Mouse (Mus musculus) embryo, embryonic 11 days (tissue): ENCODE results near the gene Kcnip1.
A peak's percentile ranks its signal among the peaks of the same experiment; 100 is the strongest.

Experiments
- DNase-seq: peaks from one replicate; pipeline ENCODE4 v3.0.0-alpha.2; 2015

The Kcnip1 gene

DNA sequence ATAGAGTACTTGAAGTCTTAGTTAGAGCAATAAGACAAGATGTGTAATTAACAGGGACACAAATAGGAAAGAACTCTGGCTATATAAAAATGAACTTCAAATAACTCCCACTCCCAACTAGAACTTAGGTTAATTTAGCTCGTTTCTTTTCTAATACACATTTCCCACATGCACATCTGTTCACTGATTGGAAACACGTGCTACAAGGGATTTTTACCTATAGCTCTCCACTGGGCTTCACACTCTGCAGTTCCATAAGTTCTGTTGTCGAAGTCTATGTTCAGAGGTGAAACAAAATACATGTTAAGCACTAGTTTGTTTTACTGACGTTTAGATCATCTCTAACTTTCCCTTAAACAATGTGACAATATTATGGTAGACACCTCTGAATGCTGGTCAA, 12.8 kb downstream of the Kcnip1 start:
- DNase-seq: no peak

DNA sequence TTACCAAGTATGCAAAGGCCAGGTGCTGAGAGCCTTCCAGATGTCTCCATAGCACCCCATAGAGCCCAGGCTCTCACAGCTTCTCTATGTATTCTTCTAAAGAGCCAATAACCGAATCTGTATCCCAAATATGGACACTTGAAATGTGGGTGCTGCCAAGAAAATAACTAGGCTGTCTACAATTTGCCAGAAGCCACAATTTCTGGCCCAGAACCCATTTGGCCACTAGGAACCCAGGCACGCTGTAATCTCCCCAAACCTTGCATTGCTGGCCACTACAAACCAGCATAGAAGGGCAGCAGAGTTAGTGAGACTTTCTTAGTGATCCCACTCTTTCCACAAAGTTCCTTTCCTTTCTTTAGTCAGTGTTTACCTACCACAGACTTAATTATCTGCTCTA, 17.8 kb downstream of the Kcnip1 start:
- no peak for DNase-seq

GRCm38 (mm10) chr11:33974341-33975040, 18.5 kb downstream of the Kcnip1 start:
- no peak for DNase-seq

- DNase-seq: no peak
Observed at GRCm38 (mm10) chr11:33972114-33972513, 20.8 kb downstream of the Kcnip1 start.

DNA sequence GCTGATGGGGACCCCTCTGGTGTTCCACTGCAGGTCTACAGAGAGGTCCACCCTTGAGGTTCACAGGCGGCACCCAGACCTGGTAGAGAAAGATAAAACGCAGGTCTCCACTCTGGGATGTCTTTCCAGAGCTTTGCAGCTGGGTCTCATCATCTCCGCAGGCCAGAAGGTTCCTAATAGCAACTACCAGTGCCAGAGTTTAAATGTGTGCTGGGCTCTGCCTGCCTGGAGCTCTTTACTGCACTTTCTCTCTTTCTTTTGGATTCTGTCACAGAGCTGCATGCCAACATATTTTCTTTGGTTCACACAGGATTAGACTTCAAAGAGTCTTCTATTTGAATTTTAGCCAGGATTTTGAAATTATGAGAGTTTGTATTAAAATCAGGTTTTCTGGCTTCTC, 23.8 kb downstream of the Kcnip1 start:
- no peak for DNase-seq

DNA sequence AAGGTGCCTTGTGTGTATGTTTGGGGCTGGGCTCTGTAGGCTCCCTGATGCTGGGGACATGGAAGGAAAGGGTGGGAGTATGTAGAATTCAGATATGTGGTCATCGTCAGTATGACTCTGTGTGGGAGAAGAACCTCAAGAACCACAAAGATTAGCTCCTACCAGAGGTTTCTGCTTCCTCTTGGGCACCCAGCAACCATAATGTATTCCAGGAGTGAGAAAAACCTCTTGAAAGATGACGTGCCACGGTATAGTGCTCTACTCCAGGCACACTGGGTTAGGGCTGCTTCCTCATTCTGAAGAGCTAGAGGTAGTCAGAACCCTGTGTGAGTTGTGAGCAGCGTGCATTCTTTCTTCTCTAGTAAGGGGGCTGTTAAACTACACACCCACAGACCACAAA, 25.2 kb downstream of the Kcnip1 start:
- DNase-seq: no peak

DNA sequence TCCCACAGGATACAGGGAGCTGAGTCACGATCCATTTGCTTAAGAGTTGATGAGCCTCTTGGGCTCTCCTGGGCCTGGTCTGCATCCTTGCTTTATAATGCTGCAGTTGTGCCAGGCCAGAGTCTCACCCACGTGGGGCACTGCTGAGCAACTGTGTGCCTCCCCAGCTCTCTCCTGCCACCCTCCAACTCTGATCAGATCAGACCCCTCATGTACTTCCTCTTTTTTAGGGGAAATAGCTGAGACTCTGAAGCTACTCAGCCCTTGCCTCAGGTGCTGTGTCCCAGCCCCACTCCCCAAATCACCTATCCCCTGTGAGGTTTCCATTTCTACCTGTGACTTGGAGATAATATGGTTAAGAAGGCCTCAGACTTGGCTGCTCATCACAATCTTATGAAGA, 27.6 kb downstream of the Kcnip1 start:
- no peak for DNase-seq

DNA sequence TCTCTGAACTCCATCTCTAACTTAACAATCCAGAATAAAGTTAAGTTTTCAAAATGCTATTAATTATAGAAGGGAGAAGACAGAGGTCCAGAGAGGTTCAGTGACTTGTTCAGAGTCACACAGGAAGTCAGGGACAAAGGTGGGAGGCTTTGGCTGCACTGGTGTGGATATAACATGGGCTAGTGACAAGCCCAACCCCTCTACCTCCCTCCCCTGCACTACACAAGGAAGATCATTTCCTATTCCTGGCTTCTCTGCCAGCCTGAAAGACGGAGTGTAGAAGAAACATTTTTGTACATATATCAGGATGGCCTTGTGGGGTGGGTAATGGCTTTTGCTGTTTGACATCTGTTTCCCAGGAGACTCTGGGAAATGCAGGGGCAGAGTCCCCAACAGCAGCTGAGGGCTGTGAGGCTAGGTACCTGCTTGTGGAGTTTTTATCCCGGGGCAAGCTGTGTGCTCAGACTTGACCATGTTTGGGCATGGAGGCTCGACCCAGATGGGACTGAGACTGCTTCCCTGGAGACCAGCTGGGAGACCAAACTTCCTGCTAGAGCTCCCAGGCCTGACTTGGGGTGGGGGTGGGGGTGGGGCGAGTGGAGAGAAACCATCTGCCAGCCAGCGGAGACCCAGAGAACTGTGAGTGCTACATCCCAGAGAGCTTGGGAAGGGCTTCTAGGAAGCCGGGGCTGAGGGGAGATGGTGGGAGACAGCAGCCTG, 30.1 kb downstream of the Kcnip1 start, which contains the start of gene Kcnmb1:
Gene Kcnmb1, plus strand, starts transcription at position 326 of the 720 bp plus-strand sequence.
- DNase-seq: peak; percentile 43

GRCm38 (mm10) chr11:33962178-33962577, 30.8 kb downstream of the Kcnip1 start:
- no peak for DNase-seq

- peak; percentile 59 for DNase-seq
Observed at GRCm38 (mm10) chr11:33958713-33959112, 34.2 kb downstream of the Kcnip1 start.

- no peak for DNase-seq
Observed at GRCm38 (mm10) chr11:33957595-33957994, 35.4 kb downstream of the Kcnip1 start.

GRCm38 (mm10) chr11:33956623-33957022, 36.3 kb downstream of the Kcnip1 start:
- DNase-seq: no peak

DNA sequence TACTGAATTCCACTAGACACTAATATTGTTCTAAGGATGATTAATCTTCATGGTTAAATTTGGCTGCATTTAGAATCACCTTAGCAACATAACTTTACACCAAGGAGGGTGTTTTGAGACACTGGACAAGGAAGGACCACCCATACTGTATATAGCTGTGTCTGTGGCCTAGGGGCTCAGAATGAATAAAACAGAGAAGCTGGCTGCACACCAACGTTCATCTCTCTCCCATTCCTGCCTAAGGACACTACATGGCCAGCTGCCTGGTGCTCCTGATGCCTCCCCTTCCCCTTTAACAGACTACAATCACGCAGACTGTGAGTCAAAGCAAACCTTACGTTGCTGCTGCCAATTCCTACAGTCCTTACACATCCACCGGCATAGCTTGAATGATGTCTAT, 37.0 kb downstream of the Kcnip1 start:
- no peak for DNase-seq

DNA sequence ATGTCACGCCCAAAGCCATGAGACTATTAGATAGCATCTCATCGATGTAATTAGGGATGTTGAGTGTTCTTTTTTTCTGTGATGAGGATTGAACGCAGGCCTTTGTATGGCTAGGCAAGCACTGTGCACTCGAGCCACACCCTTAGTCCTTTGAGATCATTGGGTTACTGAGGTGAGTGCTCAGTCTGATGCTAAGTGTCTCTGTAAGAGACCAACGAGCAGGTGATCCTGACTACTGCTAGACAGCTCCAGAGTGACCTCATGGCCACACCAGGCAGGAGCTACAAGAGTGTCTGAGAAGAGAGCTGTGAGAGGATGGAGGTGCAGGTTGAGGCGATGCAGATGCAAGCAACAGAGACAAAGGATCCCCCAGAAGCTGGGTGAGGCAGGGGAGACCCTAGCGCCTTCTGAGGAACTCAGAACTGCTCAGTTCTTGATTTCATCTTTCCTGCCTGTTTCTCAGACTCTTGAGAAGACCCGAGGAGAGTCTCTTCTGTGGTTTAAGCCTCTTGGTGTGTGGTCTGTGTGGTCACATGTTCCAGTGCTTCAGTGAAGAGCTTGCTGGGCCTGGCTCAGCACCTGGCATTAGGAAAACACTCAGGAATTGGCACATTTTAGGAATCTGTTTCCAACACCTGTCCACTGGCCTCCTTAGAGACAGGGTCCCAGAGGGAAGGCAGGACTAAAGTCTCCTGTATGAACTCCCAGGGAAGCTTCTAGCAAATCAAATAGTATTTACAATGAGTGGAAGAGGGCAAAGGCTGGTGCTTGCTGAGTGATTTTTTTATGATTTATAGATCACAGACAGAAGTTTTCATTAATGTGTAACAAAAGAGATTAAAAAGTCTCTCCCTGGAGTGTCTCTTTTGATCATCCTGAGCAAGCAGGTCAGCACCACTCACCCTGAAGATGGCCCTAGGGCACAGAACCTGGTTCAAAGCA, 41.0 kb downstream of the Kcnip1 start:
- DNase-seq: no peak

DNA sequence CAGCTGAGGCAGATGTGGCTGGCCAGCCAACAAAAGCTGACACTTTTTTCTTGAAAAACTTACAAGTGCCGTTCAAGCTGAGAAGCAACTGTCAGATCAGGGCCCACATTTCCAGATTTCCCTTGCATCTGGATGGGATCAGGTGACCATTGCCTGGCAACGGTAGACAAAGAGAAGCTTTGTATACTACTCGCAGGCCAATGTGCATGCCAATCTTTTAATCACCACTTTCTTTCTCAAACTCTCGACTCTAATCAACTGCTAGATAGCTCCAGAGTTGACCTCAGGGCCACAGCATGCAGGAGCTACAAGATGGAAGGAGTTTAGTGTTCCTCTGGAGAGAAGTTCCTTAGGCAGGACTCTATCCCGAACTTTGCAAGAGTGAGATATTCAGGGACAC, 41.8 kb downstream of the Kcnip1 start:
- DNase-seq: peak; percentile 47

GRCm38 (mm10) chr11:33946501-33946900, 46.5 kb downstream of the Kcnip1 start:
- no peak for DNase-seq

- no peak for DNase-seq
Observed at GRCm38 (mm10) chr11:33944786-33945328, 48.1 kb downstream of the Kcnip1 start.

DNA sequence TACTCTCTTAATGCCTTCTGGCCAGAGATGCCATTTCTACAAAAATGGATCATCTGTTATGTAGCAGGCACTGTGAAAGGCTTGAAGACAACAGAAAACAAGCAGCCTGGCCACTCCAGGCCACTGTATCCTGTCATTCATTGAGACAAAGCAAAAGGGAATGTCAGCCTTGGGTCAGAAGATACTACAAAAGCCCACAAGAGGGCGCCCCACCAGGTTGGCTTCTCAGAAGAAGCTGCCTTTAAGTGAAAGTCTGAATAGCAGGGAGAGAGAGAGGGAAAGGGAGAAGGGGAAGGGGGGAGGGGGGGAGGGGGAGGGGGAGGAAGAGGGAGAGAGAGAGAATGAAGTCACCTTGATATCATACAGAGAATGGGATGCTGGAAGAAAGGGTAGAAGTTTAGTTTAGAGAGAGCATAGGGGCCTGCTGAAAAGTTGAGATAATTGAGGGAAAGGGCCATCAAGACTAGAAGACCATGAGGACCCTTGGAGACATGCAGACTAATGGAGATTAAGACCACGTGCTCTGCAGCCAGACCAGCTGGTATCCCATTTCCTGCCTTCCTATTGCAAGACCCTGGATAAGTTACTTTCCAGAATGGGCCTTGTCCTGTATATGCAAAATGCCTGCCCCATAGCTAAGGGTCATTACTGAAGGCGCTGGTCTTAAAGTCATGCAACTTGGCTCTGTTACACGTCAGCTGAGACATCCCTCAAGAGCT, 48.7 kb downstream of the Kcnip1 start:
- peak; percentile 43 for DNase-seq

- DNase-seq: no peak
Observed at GRCm38 (mm10) chr11:33943565-33943964, 49.4 kb downstream of the Kcnip1 start.

GRCm38 (mm10) chr11:33939456-33940113, 53.4 kb downstream of the Kcnip1 start:
- DNase-seq: no peak

GRCm38 (mm10) chr11:33938561-33939274, 54.2 kb downstream of the Kcnip1 start:
- no peak for DNase-seq
